Mouse (Mus musculus) liver, embryonic 14.5 days (tissue): ENCODE results near the gene Zic4.

Source experiments
- CTCF ChIP-seq: IDR thresholded peaks from 2 replicates; pipeline ENCODE4 v1.5.1; 2016; ENCODE audit warnings: antibody characterized with exemption, low read depth, control low read depth
- EP300 ChIP-seq: IDR thresholded peaks from 2 replicates; pipeline ENCODE4 v1.6.1; 2016; ENCODE audit warnings: antibody characterized with exemption, low read depth

DNA sequence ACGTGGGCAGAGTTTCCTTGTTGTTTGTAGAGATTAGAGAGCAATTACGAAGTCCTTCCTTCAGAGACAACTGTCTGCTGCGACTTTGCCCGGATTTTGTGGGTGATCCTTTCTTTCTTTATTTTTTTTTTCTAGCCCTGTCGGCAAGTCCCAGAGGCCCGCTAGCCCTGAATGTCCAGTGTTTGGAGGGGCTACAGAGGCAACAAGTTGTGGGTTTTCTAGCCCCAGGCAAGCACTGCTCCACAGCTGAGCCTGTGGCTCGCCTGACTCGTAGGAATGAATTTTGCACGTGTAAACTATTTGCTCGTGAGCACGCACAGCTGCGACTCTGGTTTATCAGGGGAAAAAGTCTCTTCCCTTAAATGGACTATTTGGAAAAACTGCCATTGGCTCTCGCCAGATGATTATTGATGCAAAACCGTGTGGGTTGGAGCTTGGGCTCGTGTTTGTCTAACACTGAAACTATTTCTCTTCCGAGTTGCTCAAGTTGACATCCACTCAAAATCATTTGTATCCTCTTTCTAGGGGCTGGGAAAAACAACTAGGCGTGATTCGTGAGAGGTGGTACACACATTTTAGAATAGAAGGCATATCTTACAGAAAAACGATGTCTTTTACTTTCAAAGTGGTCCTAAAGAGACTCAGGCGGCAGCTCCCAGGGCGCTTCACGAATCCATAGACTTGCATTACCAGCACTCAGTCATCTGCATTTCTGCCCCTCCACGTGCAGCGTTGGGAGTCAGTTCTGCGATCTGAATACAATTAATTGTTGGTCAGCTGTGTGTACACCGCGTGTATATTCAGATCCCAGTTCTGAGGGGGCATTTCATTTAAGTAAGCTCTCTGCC is 42.9 kb downstream of the Zic4 start:
- no peak for TF ChIP-seq CTCF
- no peak for TF ChIP-seq EP300
